Mouse (Mus musculus): ENCODE measurements at regions not wholly inside any gene's neighbourhood (a gene's known extent, or its start where the extent isn't known, plus 50 kb on each side); places are given as distances from the start of the nearest gene placed in this dataset.

DNA sequence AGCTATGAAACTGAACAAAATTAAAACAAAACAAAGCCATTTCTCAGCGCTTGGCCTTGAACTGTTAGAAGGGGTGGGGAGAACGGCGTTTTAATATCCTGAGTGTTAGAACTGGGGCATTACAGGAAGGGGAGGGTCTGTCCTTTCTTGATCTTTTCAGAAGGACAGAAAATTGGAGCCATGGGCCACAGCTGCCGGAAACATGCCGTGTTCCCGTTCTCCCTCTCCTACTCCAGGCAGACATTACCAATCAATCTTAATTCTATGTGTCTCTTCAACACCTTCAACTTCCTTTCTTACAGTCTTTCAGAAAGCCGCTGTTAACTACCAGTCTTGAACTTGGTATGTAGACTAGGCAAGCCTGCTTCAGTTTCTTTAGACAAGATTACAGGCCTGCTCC, 134.7 kb downstream of the Zfp365 start:
- Histone ChIP-seq H3K27me3 (replicated peaks) (no peaks in the 10 kb centered on the region), H3K9ac (no peak overlapping the region), H3K27ac (replicated peaks) (no peak overlapping the region), H3K4me2 (no peak overlapping the region), H3K4me1 (no peaks in the 10 kb centered on the region), H3K9me3 (no peaks in the 10 kb centered on the region), H3K4me3 (no peak overlapping the region), H3K36me3 (no peaks in the 10 kb centered on the region)
- WGBS: 86% methylated on average over 7 of the region's 7 CpGs
- ATAC-seq (ENCODE audit: extremely low read depth, insufficient number of reproducible peaks, low FRiP score, low TSS enrichment): no peak

DNA sequence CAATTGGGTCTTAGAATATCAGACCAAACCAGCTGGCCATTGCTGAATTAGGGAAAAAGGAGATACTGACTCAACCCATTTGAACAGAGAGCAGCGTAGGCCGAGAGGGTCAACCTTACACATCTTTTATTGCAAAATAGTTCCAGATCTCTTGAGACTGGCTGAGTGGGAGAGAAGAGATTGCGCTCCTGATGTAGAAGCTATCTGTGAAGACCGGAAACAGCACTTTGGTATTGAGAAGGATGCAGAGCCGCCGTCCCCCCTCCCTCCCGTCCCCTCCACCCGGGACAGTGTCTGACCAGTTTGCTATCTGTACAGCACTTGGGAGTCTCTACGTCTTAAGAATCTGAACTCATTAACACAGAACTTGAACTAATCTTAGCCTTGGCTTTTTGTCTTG, 135.6 kb downstream of the Zfp365 start:
- no peak for ATAC-seq (ENCODE audit: extremely low read depth, insufficient number of reproducible peaks, low FRiP score, low TSS enrichment)
- Histone ChIP-seq H3K27me3 (replicated peaks) (no peaks in the 10 kb centered on the region), H3K4me2 (no peak overlapping the region), H3K9ac (no peak overlapping the region), H3K27ac (replicated peaks) (no peak overlapping the region), H3K4me3 (no peak overlapping the region), H3K36me3 (no peaks in the 10 kb centered on the region), H3K4me1 (no peaks in the 10 kb centered on the region), H3K9me3 (no peaks in the 10 kb centered on the region)
- 75% methylated on average over 9 of the region's 9 CpGs for WGBS

DNA sequence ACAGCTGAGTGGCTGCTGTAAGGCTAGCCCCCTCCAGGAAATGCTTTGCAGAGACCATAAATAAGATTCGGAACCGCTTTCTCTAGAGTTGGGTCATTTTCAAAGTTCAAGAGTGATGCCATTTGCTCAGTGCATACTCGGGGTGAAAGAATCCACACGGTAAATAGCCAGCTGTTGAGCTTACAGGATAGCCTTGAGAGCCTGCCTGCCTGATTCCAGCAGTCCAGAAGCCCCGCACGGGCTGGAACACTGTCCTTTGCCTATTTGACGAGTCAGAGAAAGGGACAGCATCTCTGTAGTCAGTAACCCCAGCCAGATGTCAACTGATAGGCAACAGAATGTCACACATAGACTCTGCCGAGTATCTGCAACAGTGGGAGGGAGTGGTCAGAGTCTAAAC, 140.7 kb downstream of the Zfp365 start:
- no peak; the same call in 1 of the 2 replicates for ATAC-seq (ENCODE audit: extremely low read depth, insufficient number of reproducible peaks, low FRiP score, low TSS enrichment)
- Histone ChIP-seq H3K27me3 (replicated peaks) (no peaks in the 10 kb centered on the region), H3K4me1 (no peaks in the 10 kb centered on the region), H3K4me3 (no peak overlapping the region), H3K9me3 (no peaks in the 10 kb centered on the region), H3K4me2 (no peak overlapping the region), H3K9ac (no peak overlapping the region), H3K27ac (replicated peaks) (no peak overlapping the region), H3K36me3 (no peaks in the 10 kb centered on the region)
- 67% methylated on average over 8 of the region's 8 CpGs for WGBS

DNA sequence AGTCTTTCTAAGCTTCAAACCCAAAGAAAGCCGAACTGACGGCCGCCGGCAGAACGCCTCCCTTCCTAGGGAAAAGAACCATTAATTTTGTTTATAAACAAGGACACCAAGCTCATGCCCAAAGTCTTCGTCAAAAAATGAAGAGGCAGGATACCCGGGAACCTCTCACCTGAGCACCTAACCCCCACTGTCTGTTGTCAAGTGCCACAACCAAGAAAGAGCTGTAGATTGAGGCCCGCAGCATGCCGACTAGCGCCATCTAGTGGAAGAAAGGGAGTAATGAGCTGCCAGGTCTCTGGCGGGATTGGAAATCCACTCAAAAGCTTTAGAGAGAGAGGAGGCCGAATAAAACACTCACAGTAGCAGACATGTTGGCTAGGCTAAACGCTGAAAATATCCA, 146.4 kb downstream of the Zfp365 start:
- Histone ChIP-seq H3K27me3 (replicated peaks) (no peaks in the 10 kb centered on the region), H3K4me3 (no peak overlapping the region), H3K27ac (replicated peaks) (no peak overlapping the region), H3K9me3 (no peaks in the 10 kb centered on the region), H3K36me3 (no peaks in the 10 kb centered on the region), H3K9ac (no peak overlapping the region), H3K4me1 (no peaks in the 10 kb centered on the region), H3K4me2 (no peak overlapping the region)
- no peak for ATAC-seq (ENCODE audit: extremely low read depth, insufficient number of reproducible peaks, low FRiP score, low TSS enrichment)
- WGBS: 38% methylated on average over 13 of the region's 13 CpGs

- Histone ChIP-seq H3K4me3 (no peak overlapping the region), H3K27me3 (replicated peaks) (no peaks in the 10 kb centered on the region), H3K36me3 (no peaks in the 10 kb centered on the region), H3K4me1 (no peaks in the 10 kb centered on the region), H3K9me3 (no peaks in the 10 kb centered on the region), H3K9ac (no peak overlapping the region), H3K27ac (replicated peaks) (no peak overlapping the region), H3K4me2 (no peak overlapping the region)
- 53% methylated on average over 3 of the region's 3 CpGs for WGBS
- ATAC-seq (ENCODE audit: extremely low read depth, insufficient number of reproducible peaks, low FRiP score, low TSS enrichment): no peak
These were observed 152.0 kb downstream of the Zfp365 start for GRCm38 (mm10) chr10:67760424-67760823.

- Histone ChIP-seq H3K27ac (replicated peaks) (no peak overlapping the region), H3K27me3 (replicated peaks) (no peaks in the 10 kb centered on the region), H3K9ac (no peak overlapping the region), H3K4me3 (no peak overlapping the region), H3K4me1 (peaks cover 7% of the 10 kb centered on the region; the same call in 1 of the 2 replicates), H3K36me3 (no peaks in the 10 kb centered on the region), H3K4me2 (no peak overlapping the region), H3K9me3 (no peaks in the 10 kb centered on the region)
- 75% methylated on average over 4 of the region's 4 CpGs for whole genome bisulfite sequencing
- no peak for ATAC-seq (ENCODE audit: extremely low read depth, insufficient number of reproducible peaks, low FRiP score, low TSS enrichment)
These were observed 164.3 kb downstream of the Zfp365 start for GRCm38 (mm10) chr10:67748121-67748520.

- H3K36me3 ChIP-seq: no peaks in the 10 kb centered on the region
- no peak overlapping the region for H3K27ac ChIP-seq (replicated peaks)
- H3K9ac ChIP-seq: no peak overlapping the region
- H3K27me3 ChIP-seq (replicated peaks): no peaks in the 10 kb centered on the region
- whole genome bisulfite sequencing: 64% methylated on average over 3 of the region's 3 CpGs
- H3K4me2 ChIP-seq: no peak overlapping the region
- H3K4me3 ChIP-seq: no peak overlapping the region
- peaks cover 6% of the 10 kb centered on the region; the same call in 1 of the 2 replicates for H3K4me1 ChIP-seq
- no peaks in the 10 kb centered on the region for H3K9me3 ChIP-seq
- ATAC-seq (ENCODE audit: extremely low read depth, insufficient number of reproducible peaks, low FRiP score, low TSS enrichment): no peak
These were observed 165.0 kb downstream of the Zfp365 start for GRCm38 (mm10) chr10:67747461-67747860.

DNA sequence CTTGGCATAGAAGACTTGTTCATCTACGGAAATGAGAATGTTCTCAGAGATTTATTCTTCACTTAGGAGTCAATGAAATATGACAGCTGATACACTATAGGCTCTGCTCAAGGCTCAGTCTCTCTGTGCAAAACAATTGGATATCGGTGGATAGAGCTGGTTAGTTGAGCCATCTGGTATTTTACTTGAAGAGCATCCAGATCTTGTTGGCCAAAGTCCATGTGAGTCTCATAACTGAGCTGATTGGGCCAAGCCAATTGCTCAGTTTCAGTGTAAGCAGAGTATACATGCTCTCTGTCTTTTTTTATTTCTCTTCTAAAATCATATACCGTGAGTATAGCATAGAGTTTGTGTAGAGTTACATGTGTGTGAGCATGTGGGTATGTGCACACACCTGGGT, 166.3 kb downstream of the Zfp365 start:
- WGBS: 63% methylated on average over 3 of the region's 3 CpGs
- Histone ChIP-seq H3K4me3 (no peak overlapping the region), H3K9ac (no peak overlapping the region), H3K27me3 (replicated peaks) (no peaks in the 10 kb centered on the region), H3K9me3 (no peaks in the 10 kb centered on the region), H3K4me1 (0 out of 2 replicates have a peak, but pooled peaks cover 3% of the 10 kb centered on the region), H3K4me2 (no peak overlapping the region), H3K27ac (replicated peaks) (no peak overlapping the region), H3K36me3 (no peaks in the 10 kb centered on the region)
- ATAC-seq (ENCODE audit: extremely low read depth, insufficient number of reproducible peaks, low FRiP score, low TSS enrichment): no peak

DNA sequence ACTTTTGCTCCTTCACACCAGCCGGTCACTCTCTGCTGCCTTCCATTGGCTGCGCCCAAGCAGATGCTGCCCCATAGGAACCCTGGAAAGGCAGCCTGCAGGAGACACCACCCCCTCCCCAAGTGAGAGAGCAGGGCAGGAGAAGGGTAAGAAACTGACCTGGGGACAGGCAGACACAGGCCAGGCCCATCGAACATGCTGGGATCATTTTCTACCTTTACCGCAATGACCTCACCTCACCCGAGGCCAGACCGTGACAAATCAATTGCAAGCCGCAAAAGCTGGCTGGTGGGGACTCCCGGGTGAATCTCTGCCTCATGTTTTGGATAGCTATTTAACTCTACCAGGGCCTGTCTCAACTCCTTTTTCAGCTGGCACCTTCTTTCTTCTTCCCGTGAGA, 168.9 kb downstream of the Zfp365 start:
- ATAC-seq (ENCODE audit: extremely low read depth, insufficient number of reproducible peaks, low FRiP score, low TSS enrichment): no peak
- Histone ChIP-seq H3K27ac (replicated peaks) (no peak overlapping the region), H3K4me2 (no peak overlapping the region), H3K9ac (no peak overlapping the region), H3K4me1 (0 out of 2 replicates have a peak, but pooled peaks cover 3% of the 10 kb centered on the region), H3K4me3 (no peak overlapping the region), H3K27me3 (replicated peaks) (no peaks in the 10 kb centered on the region), H3K9me3 (no peaks in the 10 kb centered on the region), H3K36me3 (no peaks in the 10 kb centered on the region)
- 77% methylated on average over 9 of the region's 9 CpGs for WGBS

DNA sequence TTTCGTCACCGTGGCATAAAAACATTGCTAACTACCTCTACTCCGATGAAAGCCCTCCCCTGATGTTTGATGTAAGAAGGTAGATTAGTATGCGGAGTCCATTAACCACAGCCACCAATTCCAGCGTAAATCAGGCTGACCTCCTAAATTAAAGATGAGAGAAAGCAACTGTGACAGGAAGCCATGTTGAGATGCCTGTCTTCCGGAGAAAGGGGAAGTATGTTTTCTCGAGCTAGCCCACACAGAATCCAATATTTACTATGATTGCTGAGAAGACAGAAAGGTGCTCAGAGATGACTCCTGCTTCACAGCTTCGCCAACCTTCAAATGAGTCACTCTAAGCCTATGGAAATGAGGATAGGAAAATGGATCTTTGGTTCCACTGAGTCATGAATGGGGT, 169.6 kb downstream of the Zfp365 start:
- peak overlapping the region; percentile 76 for H3K27ac ChIP-seq (replicated peaks)
- 78% methylated on average over 8 of the region's 8 CpGs for WGBS
- no peak for ATAC-seq (ENCODE audit: extremely low read depth, insufficient number of reproducible peaks, low FRiP score, low TSS enrichment)

GRCm38 (mm10) chr10:67742305-67742704, 170.2 kb downstream of the Zfp365 start:
- H3K36me3 ChIP-seq: no peaks in the 10 kb centered on the region
- no peak for ATAC-seq (ENCODE audit: extremely low read depth, insufficient number of reproducible peaks, low FRiP score, low TSS enrichment)
- WGBS: 58% methylated on average over 10 of the region's 10 CpGs
- no peak overlapping the region for H3K9ac ChIP-seq
- H3K9me3 ChIP-seq: no peaks in the 10 kb centered on the region
- H3K27ac ChIP-seq (replicated peaks): peak overlapping the region; percentile 76
- H3K4me2 ChIP-seq: no peak overlapping the region
- no peaks in the 10 kb centered on the region for H3K27me3 ChIP-seq (replicated peaks)
- H3K4me1 ChIP-seq: 0 out of 2 replicates have a peak, but pooled peaks cover 3% of the 10 kb centered on the region
- H3K4me3 ChIP-seq: no peak overlapping the region

More for the DNA sequence above, 169.6 kb downstream of the Zfp365 start:
- Histone ChIP-seq H3K36me3 (no peaks in the 10 kb centered on the region), H3K9ac (no peak overlapping the region), H3K27me3 (replicated peaks) (no peaks in the 10 kb centered on the region), H3K9me3 (no peaks in the 10 kb centered on the region), H3K4me2 (no peak overlapping the region), H3K4me1 (0 out of 2 replicates have a peak, but pooled peaks cover 3% of the 10 kb centered on the region), H3K4me3 (no peak overlapping the region)

DNA sequence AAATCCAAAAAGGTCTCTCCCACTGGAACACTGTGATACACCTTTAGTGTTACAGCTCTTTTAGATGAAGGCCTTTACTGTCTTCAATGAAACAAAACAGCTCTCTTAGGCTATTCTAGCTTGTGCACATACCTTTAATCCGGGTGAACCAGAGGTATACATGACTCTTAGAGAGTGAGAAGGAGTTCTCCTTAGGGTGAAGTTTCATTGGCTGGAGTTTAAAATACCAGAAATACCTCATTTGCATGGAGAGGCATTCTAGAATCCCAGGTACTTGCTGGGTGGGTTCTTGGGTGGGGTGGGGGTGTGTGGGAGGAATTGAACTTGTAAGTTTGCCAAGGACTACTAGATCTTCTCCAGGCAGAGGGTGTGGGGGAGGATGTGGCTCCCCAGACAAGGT, 173.3 kb downstream of the Zfp365 start:
- 0 out of 2 replicates have a peak, but pooled peaks cover 3% of the 10 kb centered on the region for H3K4me1 ChIP-seq
- no peaks in the 10 kb centered on the region for H3K27me3 ChIP-seq (replicated peaks)
- no peak overlapping the region for H3K4me3 ChIP-seq
- H3K4me2 ChIP-seq: no peak overlapping the region
- WGBS: 35% methylated on average over 1 of the region's 1 CpGs
- no peak overlapping the region for H3K9ac ChIP-seq
- no peaks in the 10 kb centered on the region for H3K36me3 ChIP-seq
- H3K9me3 ChIP-seq: no peaks in the 10 kb centered on the region
- no peak for ATAC-seq (ENCODE audit: extremely low read depth, insufficient number of reproducible peaks, low FRiP score, low TSS enrichment)
- no peak overlapping the region for H3K27ac ChIP-seq (replicated peaks)
